Mouse (Mus musculus): ENCODE measurements around the gene Pet2. TPM values are rescaled to one million over a fixed set of nuclear protein-coding genes. Genes with fewer than 3 reads are reported as not detected.

The Pet2 gene
- not detected for total RNA-seq (2021)

DNA sequence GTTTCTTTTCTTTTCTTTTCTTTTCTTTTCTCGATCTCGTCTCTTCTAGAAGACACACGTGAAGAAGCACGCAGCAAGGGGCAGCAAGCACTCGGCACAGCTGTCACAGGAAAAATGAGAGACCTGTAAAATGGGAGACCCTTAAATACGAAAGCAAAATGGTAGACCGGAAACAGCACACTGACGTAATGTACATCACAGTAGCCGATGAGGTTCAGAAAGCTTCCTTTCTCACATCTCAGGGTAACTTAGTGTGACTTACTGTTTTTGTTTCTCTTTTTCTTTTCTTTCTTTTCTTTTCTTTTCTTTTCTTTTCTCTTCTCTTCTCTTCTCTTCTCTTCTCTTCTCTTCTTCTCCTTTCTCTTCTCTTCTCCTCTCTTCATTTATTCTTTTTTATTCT, at the start of gene Pet2:
Pet2 (minus strand) TSS at position 101 of the 400 bp plus-strand sequence.
- intact Hi-C loops (cut with DNase I), result no loop called here
- DNase-seq, result no peak
